Mouse (Mus musculus) kidney, postnatal 36 days (tissue): ENCODE measurements at regions not wholly inside any gene's neighbourhood (a gene's known extent, or its start where the extent isn't known, plus 50 kb on each side); places are given as distances from the start of the nearest gene placed in this dataset.
A peak's percentile ranks its signal among the peaks of the same experiment; 100 is the strongest.
"Not testable (repeated sequence)": the region's sequence is repeated elsewhere in the genome, so short reads cannot be mapped to it uniquely, and the experiment has no call there.

Experiments used
- DNase-seq, 2 experiments: peaks; one replicate each; pipeline ENCODE4 v3.0.0; 2021 to 2022; ENCODE audit warnings: mixed read lengths in 2 of 2

DNA sequence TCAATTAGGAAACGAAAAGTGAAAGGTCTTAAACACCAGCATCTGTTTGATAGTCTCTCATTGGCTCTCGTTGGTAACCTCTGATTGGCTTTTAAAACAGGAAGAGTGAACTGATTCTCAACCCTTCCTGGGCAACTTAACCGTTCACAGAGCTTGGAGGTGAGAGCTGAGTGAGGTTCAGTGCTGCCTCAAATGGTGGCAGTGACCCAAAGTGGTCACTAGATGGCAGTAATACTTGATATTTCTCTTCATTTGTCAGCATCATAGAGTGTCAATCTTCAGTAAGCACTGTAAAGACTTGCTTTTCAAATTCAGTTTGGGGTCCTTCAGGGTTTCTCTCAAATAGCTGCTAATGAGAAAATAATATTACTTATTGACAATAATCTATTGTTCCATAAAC is 321.8 kb upstream of the Gdi2 start:
- DNase-seq: peak; percentile 4 to 25

DNA sequence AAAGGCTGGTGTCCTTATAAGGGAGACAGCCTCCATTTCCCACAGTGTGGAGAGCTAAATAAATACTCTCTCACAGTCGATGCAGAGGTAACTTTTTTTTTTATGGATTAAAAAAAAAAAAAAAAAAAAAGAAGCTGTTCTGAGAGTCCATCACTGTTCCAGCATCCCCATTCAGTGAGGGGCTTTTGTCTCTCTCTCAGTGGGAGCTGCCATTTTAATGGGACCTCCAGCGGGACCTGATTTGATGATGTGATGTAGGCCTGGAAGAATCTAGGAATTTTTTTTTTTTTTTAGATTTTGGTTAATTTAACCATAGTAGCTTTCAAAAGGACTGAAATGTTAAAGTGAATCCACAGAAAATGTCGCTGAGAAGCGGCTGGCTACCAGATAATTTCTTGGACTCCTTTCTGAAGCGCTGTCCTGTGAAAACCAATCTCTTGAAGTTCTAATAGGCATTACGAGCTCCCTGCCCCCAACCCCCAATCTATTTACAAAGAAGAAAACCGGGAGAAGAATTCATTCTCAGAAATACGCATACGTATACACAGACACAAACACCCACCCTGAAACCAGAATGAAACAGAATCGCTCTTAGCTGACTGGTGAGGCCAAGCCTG is 316.8 kb upstream of the Gdi2 start:
- not testable (repeated sequence) for DNase-seq

DNA sequence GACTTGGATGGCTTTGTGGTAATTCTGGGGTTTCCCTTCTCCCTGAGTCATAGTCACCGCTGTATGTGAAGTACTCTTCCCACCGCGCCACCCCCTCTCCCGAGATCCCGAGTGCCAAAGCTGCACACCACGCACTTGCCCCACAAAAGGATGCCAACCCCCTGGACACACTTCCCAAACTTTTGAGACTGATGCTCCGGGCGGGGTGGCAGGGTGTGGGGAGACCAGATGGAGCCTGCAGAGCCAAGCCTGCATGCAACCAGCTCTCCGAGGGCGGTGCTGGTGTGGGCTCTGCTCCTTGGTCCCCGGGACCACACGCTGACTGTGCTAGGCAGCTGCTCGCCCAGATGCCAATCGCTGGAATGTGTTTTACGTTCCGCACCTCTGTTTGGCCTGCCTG is 316.2 kb upstream of the Gdi2 start:
- no peak for DNase-seq

DNA sequence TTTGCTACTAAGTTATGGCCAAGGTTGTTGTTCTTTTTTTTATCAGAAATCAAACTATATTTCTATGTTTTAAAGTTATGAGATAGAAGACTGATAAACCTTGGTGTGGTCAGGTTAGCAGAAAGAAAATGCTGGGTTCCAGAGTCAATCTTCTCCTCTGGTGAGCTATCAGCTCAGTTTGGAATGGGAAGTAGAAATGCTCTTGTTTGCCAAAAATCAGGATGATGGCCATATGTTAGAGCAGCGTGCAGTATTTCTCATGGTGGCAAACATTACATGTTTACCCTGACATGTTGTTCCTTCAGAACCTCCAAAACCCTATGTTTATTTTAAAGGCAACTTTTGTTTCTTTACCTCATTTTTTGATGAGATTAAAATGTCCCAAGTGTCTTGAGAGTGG is 279.5 kb upstream of the Gdi2 start:
- no peak for DNase-seq

DNA sequence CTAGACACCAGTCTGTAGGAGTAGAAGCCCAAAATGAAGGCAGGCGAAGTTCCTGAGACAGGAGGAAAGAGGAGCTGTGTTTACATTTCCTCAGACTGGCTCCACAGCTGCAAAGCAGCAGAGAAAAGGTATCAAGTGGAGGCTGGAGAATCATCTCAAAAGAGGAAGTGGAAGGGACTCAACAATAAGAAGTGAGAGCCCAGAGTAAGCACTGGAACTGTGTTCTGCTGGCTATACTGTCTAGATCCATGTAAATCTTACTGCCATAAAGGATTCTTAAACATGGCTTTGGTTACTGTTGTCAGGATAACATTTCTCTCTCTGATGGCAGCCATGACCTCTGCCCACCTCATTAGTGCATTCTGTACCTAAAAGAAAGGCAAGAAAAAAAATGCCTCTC is 261.7 kb upstream of the Gdi2 start:
- not testable (repeated sequence) for DNase-seq
